Mouse (Mus musculus): ENCODE measurements at regions not wholly inside any gene's neighbourhood (a gene's known extent, or its start where the extent isn't known, plus 50 kb on each side); places are given as distances from the start of the nearest gene placed in this dataset.

GRCm38 (mm10) chr6:143439484-143439883 lies 272.5 kb downstream of the Etnk1 start:
- Histone ChIP-seq H3K4me1 (replicated peaks) (no peaks in the 10 kb centered on the region), H3K4me3 (no peak overlapping the region), H3K9ac (no peak overlapping the region), H3K27ac (no peak overlapping the region), H3K27me3 (no peaks in the 10 kb centered on the region), H3K9me3 (replicated peaks) (no peaks in the 10 kb centered on the region), H3K36me3 (no peaks in the 10 kb centered on the region), H3K4me2 (no peak overlapping the region)
- WGBS = 88% methylated on average over 10 of the region's 10 CpGs
- no peak for ATAC-seq (replicated peaks; ENCODE audit: insufficient number of reproducible peaks, insufficient read depth, low FRiP score, low read depth)

GRCm38 (mm10) chr6:143440237-143440950 lies 273.4 kb downstream of the Etnk1 start:
- Histone ChIP-seq H3K36me3 (no peaks in the 10 kb centered on the region), H3K4me1 (replicated peaks) (no peaks in the 10 kb centered on the region), H3K4me2 (no peak overlapping the region), H3K4me3 (no peak overlapping the region), H3K9me3 (replicated peaks) (no peaks in the 10 kb centered on the region), H3K27me3 (no peaks in the 10 kb centered on the region), H3K27ac (no peak overlapping the region), H3K9ac (no peak overlapping the region)
- no peak for ATAC-seq (replicated peaks; ENCODE audit: insufficient number of reproducible peaks, insufficient read depth, low FRiP score, low read depth)
- 73% methylated on average over 15 of the region's 15 CpGs for WGBS

GRCm38 (mm10) chr6:143442361-143442760 lies 275.3 kb downstream of the Etnk1 start:
- H3K27me3 ChIP-seq = no peaks in the 10 kb centered on the region
- no peak for ATAC-seq (replicated peaks; ENCODE audit: insufficient number of reproducible peaks, insufficient read depth, low FRiP score, low read depth)
- H3K27ac ChIP-seq = no peak overlapping the region
- H3K9me3 ChIP-seq (replicated peaks) = no peaks in the 10 kb centered on the region
- H3K4me3 ChIP-seq = no peak overlapping the region
- H3K4me2 ChIP-seq = no peak overlapping the region
- H3K36me3 ChIP-seq = no peaks in the 10 kb centered on the region
- no peaks in the 10 kb centered on the region for H3K4me1 ChIP-seq (replicated peaks)
- no peak overlapping the region for H3K9ac ChIP-seq
- WGBS = 78% methylated on average over 8 of the region's 8 CpGs

GRCm38 (mm10) chr6:143443446-143443845 lies 276.4 kb downstream of the Etnk1 start:
- Histone ChIP-seq H3K9me3 (replicated peaks) (no peaks in the 10 kb centered on the region), H3K4me1 (replicated peaks) (no peaks in the 10 kb centered on the region), H3K9ac (no peak overlapping the region), H3K27me3 (no peaks in the 10 kb centered on the region), H3K27ac (no peak overlapping the region), H3K4me2 (no peak overlapping the region), H3K36me3 (no peaks in the 10 kb centered on the region), H3K4me3 (no peak overlapping the region)
- no peak for ATAC-seq (replicated peaks; ENCODE audit: insufficient number of reproducible peaks, insufficient read depth, low FRiP score, low read depth)
- 85% methylated on average over 6 of the region's 6 CpGs for WGBS

GRCm38 (mm10) chr6:143444782-143445181 lies 277.8 kb downstream of the Etnk1 start:
- H3K4me2 ChIP-seq = no peak overlapping the region
- H3K9ac ChIP-seq = no peak overlapping the region
- H3K27me3 ChIP-seq = no peaks in the 10 kb centered on the region
- no peaks in the 10 kb centered on the region for H3K36me3 ChIP-seq
- no peak for ATAC-seq (replicated peaks; ENCODE audit: insufficient number of reproducible peaks, insufficient read depth, low FRiP score, low read depth)
- H3K27ac ChIP-seq = no peak overlapping the region
- no peaks in the 10 kb centered on the region for H3K4me1 ChIP-seq (replicated peaks)
- WGBS = 85% methylated on average over 3 of the region's 3 CpGs
- no peak overlapping the region for H3K4me3 ChIP-seq
- H3K9me3 ChIP-seq (replicated peaks) = no peaks in the 10 kb centered on the region

GRCm38 (mm10) chr6:143445834-143446552 lies 279.0 kb downstream of the Etnk1 start:
- WGBS = 69% methylated on average over 13 of the region's 13 CpGs
- ATAC-seq (replicated peaks; ENCODE audit: insufficient number of reproducible peaks, insufficient read depth, low FRiP score, low read depth) = no peak
- H3K36me3 ChIP-seq = no peaks in the 10 kb centered on the region

GRCm38 (mm10) chr6:143447060-143447459 lies 280.0 kb downstream of the Etnk1 start:
- no peak for ATAC-seq (replicated peaks; ENCODE audit: insufficient number of reproducible peaks, insufficient read depth, low FRiP score, low read depth)
- 77% methylated on average over 5 of the region's 5 CpGs for WGBS

More at GRCm38 (mm10) chr6:143445834-143446552, 279.0 kb downstream of the Etnk1 start:
- Histone ChIP-seq H3K27me3 (no peaks in the 10 kb centered on the region), H3K9me3 (replicated peaks) (no peaks in the 10 kb centered on the region), H3K4me1 (replicated peaks) (no peaks in the 10 kb centered on the region), H3K27ac (no peak overlapping the region), H3K4me2 (no peak overlapping the region), H3K4me3 (no peak overlapping the region), H3K9ac (no peak overlapping the region)

GRCm38 (mm10) chr6:143449071-143449470 lies 282.1 kb downstream of the Etnk1 start:
- Histone ChIP-seq H3K36me3 (no peaks in the 10 kb centered on the region), H3K27ac (no peak overlapping the region), H3K4me3 (no peak overlapping the region), H3K27me3 (no peaks in the 10 kb centered on the region), H3K4me1 (replicated peaks) (no peaks in the 10 kb centered on the region), H3K9ac (no peak overlapping the region), H3K4me2 (no peak overlapping the region), H3K9me3 (replicated peaks) (no peaks in the 10 kb centered on the region)
- no peak for ATAC-seq (replicated peaks; ENCODE audit: insufficient number of reproducible peaks, insufficient read depth, low FRiP score, low read depth)
- 39% methylated on average over 4 of the region's 4 CpGs for WGBS

More at GRCm38 (mm10) chr6:143447060-143447459, 280.0 kb downstream of the Etnk1 start:
- no peak overlapping the region for H3K4me3 ChIP-seq
- H3K4me1 ChIP-seq (replicated peaks) = no peaks in the 10 kb centered on the region
- no peak overlapping the region for H3K9ac ChIP-seq
- H3K9me3 ChIP-seq (replicated peaks) = no peaks in the 10 kb centered on the region
- no peak overlapping the region for H3K27ac ChIP-seq
- no peak overlapping the region for H3K4me2 ChIP-seq
- H3K27me3 ChIP-seq = no peaks in the 10 kb centered on the region
- no peaks in the 10 kb centered on the region for H3K36me3 ChIP-seq

- Histone ChIP-seq H3K4me3 (no peak overlapping the region), H3K36me3 (no peaks in the 10 kb centered on the region), H3K27ac (no peak overlapping the region), H3K4me1 (replicated peaks) (no peaks in the 10 kb centered on the region), H3K27me3 (no peaks in the 10 kb centered on the region), H3K9ac (no peak overlapping the region), H3K4me2 (no peak overlapping the region), H3K9me3 (replicated peaks) (no peaks in the 10 kb centered on the region)
- WGBS = 85% methylated on average over 6 of the region's 6 CpGs
- ATAC-seq (replicated peaks; ENCODE audit: insufficient number of reproducible peaks, insufficient read depth, low FRiP score, low read depth) = no peak
Observed at GRCm38 (mm10) chr6:143451869-143452268, 284.8 kb downstream of the Etnk1 start.

- 89% methylated on average over 9 of the region's 9 CpGs for WGBS
- no peak for ATAC-seq (replicated peaks; ENCODE audit: insufficient number of reproducible peaks, insufficient read depth, low FRiP score, low read depth)
- H3K27me3 ChIP-seq = no peaks in the 10 kb centered on the region
Observed at GRCm38 (mm10) chr6:143454695-143455218, 287.7 kb downstream of the Etnk1 start.

GRCm38 (mm10) chr6:143464907-143465537 lies 298.0 kb downstream of the Etnk1 start:
- H3K4me1 ChIP-seq (replicated peaks) = no peaks in the 10 kb centered on the region

More at GRCm38 (mm10) chr6:143454695-143455218, 287.7 kb downstream of the Etnk1 start:
- Histone ChIP-seq H3K4me2 (no peak overlapping the region), H3K36me3 (no peaks in the 10 kb centered on the region), H3K4me3 (no peak overlapping the region), H3K4me1 (replicated peaks) (no peaks in the 10 kb centered on the region), H3K27ac (no peak overlapping the region), H3K9ac (no peak overlapping the region), H3K9me3 (replicated peaks) (no peaks in the 10 kb centered on the region)

More at GRCm38 (mm10) chr6:143464907-143465537, 298.0 kb downstream of the Etnk1 start:
- ATAC-seq (replicated peaks; ENCODE audit: insufficient number of reproducible peaks, insufficient read depth, low FRiP score, low read depth) = no peak
- no peaks in the 10 kb centered on the region for H3K36me3 ChIP-seq
- no peak overlapping the region for H3K4me2 ChIP-seq
- 74% methylated on average over 12 of the region's 12 CpGs for WGBS
- no peaks in the 10 kb centered on the region for H3K9me3 ChIP-seq (replicated peaks)
- no peaks in the 10 kb centered on the region for H3K27me3 ChIP-seq
- no peak overlapping the region for H3K27ac ChIP-seq
- H3K9ac ChIP-seq = no peak overlapping the region
- H3K4me3 ChIP-seq = no peak overlapping the region
